Mouse (Mus musculus) stomach, postnatal 0 days (tissue): ENCODE measurements at regions not wholly inside any gene's neighbourhood (a gene's known extent, or its start where the extent isn't known, plus 50 kb on each side); places are given as distances from the start of the nearest gene placed in this dataset.

ENCODE experiments used
- CTCF ChIP-seq: IDR thresholded peaks from 2 replicates; pipeline ENCODE4 v1.5.1; 2016; ENCODE audit warnings: antibody characterized with exemption, low read depth, mild to moderate bottlenecking, moderate library complexity
- EP300 ChIP-seq: optimal IDR thresholded peaks from 2 replicates; pipeline ENCODE3; 2016; ENCODE audit warnings: antibody characterized with exemption

DNA sequence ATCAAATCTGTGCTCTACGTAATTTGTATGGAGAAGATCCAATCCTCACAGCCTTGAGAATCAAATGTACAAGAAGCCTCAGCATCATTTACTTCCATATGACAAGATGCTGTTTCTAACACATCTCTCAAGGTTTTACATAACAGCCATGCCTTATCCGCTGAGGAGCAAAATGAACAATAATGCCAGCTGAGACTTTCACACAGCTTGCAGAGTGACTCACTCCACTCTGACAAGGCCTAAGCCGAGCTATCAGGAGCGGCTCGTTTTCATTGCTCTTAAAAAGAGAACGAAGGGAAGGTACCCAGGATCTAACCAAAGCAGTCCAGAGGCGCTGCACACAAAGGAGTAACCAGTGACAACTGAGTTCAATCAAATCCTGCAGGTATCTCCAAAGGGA lies 803.5 kb downstream of the Efna5 start:
- no peak for TF ChIP-seq CTCF
- no peak for TF ChIP-seq EP300
